Mouse (Mus musculus) lung, adult 18-20 months (tissue): ENCODE data around the gene Mycbp.
A peak's percentile ranks its signal among the peaks of the same experiment; 100 is the strongest.
"Not testable (repeated sequence)": the region's sequence is repeated elsewhere in the genome, so short reads cannot be mapped to it uniquely, and the experiment has no call there.

Experiments used
- DNase-seq, 2 experiments: peaks; one replicate each; pipeline ENCODE4 v3.0.0; 2022; ENCODE audit warnings: mixed read lengths in 2 of 2

Gene Mycbp

DNA sequence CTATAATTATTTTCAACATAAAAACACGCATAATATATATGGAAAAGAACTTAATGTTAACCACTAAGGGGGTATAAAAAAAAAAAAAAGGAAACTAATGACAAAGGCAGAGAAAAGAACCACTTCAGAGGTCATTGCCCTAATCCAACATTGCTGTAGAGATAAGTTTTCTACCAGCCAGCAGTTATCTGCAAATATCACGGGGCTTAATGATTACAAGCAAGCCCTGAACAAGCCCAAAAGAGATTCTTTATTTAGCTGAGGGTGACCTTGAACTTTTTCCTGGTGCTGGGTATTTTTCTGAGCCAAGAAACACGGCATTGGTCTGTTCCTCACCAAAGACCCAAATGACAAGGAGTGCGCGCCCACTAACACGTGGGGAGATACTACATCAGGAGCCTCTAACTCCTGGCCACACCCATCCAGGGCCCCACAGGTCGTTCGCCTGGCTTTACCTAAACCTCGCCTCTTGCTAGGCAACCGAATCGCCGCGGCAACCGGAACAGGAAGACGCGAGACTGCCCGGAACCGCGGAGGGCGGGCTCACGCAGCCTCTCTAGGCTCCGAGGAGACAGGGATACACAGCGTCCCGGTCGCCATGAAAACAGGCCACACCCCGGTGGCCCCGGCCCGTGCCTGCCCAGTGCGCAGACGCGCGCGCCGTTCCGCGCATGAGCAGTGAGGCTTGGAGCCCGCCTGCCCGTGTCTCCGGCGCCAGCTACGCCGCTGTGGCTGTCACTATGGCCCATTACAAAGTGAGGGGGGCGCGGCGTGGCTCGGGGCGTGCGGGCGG lies at the start of gene Mycbp:
Mycbp (plus strand) TSS at position 500 of the 793 bp plus-strand sequence.
- peak; percentile 98 to 99 for DNase-seq

DNA sequence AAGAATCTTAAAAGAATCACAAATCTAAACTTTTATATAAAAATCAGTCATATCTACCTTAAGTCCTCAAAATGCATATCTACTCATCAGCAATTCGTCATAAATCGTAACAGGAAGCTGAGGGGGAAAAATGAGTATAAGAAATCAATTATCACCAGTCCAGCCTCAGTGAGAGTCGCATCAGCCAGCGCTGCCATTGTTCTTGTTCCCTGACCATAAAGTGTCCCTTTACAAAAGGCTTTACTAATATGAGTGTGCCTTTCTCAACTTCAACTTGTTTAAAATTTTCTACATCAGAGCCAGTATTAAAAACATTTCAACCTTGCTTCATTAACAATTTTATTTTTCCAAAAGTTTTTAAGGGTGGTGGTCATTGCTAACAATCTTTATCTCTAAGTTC lies 47.7 kb upstream of the Mycbp start:
- DNase-seq: no peak

DNA sequence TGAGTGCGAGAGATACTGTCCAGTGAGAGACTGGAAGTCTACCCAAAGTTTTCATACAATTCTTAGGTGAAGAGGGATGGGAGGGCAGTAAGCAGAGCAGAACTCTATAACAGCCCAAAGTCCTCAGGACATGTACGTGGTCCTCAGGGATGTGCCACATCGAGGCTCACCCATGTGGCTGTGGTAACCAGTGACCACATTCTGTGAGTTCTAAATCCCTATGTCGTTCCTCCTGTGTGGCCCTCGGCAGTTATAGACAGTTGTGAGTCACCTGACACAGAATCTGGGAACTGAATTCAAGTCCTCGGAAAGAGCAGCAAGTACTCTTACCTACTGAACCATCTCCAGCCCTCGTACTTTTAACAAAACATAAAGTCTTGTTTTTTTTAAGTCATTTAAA lies 46.5 kb upstream of the Mycbp start:
- DNase-seq: no peak

- DNase-seq: no peak
These were observed 45.3 kb upstream of the Mycbp start, which contains the start of gene 4933427I04Rik for GRCm38 (mm10) chr4:123859379-123859778. Gene 4933427I04Rik, plus strand, starts transcription at chr4:123859679.

- no peak for DNase-seq
These were observed 44.8 kb upstream of the Mycbp start for GRCm38 (mm10) chr4:123859803-123860202.

- DNase-seq: no peak
These were observed 44.0 kb upstream of the Mycbp start for GRCm38 (mm10) chr4:123860621-123861020.

DNA sequence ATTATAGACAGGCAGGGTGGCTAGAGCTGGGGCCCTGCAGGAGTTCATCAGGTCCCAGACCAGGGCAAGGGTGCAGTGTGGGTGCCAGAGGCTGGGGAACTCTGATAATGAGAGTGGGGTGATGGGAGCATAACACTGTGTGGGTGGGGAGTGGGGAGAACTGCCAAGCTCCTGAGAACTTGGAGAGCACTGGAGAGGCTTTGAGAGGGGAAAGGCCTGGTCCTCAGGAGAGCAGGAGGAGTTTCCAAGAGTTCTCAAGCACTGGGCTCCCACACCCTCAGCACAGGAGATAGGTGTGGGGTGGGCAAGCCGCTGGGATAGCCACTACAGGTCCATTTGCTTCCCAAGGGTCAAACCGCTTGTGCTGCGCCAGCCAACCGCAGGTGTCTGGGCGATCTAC lies 10.9 kb upstream of the Mycbp start:
- DNase-seq: peak; percentile 86 to 89

DNA sequence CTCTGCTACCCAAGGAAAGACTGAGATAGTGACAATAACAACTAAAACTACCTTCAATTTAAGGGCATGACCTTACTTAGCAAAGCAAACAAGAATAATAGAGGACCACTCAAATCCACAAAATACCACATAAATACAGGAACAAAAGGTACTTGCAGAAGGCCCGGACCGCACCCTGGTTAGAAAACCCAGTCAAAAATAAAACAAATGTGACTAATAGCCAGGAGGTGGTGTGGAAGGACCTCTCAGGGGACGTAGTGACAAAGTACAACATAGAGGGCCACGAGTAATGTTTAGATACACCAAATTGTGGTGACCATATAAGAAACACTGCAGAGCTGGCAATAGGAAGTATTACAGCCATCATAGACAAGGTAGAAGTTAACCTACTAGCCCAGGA lies 10.3 kb upstream of the Mycbp start:
- DNase-seq: peak in 1 of 2 experiments; percentile 42

GRCm38 (mm10) chr4:123898696-123899095 lies 5.9 kb upstream of the Mycbp start:
- DNase-seq: peak; percentile 16 to 38

- DNase-seq: no peak
These were observed 1.2 kb upstream of the Mycbp start for GRCm38 (mm10) chr4:123903432-123903831.

DNA sequence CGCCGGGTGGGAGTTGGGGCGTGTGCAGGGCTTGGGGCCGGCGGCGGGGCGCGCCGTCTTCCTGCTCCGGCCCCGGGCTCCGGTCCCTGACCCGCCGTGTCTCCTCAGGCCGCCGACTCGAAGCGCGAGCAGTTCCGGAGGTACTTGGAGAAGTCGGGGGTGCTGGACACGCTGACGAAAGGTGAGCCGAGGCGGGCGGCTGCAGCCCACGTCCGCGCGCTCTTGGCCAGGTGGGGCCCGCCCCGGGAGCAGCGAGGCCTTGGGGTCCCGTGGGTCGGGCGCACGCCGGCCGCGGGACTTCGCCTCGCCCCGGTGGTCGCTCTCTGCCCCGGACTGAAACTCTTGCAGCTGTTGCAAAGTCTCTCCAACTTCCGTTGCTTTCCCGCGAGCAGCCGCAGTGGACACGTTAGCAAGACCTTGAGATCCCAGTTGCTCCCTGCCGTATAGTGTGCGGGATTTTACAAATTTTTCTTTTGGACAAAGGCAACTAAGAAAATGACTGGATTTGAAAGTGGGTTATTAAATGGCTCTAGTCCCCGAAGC lies 565 bp downstream of the Mycbp start:
- DNase-seq: no peak

DNA sequence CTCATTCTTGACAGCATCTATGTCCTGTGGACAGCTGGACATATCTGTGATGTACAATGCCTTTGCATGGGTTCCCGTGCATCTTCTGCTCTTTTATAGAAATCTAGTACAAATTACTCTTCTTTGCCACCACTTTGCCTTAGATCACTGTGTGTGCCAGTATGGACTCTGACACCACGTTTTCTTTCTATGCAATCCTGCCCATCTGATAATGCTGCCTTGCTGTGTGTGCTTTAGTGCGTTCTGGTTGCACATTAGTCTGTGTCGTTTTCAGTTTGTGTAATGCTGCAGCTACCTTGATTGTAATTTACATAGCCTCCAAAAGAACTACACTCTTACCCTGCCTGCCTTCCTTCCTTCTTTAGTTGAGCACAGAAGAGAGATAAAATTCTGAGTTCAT lies 6.9 kb downstream of the Mycbp start:
- DNase-seq: no peak

DNA sequence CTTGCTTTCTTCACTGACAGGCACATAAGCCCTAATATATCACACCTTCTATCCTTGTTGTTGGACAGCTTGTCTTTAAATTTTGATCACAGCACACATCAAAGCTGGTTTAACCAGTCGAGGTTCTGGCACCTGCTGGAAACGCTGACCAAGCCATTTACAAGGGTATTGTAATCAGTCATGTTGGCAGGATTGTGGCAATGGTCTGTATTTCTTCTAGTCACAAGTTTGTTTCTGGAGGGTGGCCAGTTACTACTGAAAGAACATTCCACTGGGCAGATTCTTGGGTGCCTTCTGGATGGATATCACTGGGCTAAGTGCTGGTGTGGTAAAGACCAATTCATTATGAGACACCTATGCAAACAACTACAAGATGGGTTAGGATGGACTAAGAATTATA lies 7.8 kb downstream of the Mycbp start:
- no peak for DNase-seq

GRCm38 (mm10) chr4:123916748-123917547 lies 12.3 kb downstream of the Mycbp start, which contains the start of gene Rragc:
Gene Rragc, plus strand, starts transcription at chr4:123917446.
- DNase-seq: peak; percentile 100

GRCm38 (mm10) chr4:123917548-123918140 lies 13.0 kb downstream of the Mycbp start, which contains the start of gene 4930535I16Rik:
Gene 4930535I16Rik, minus strand, starts transcription at chr4:123918022.
- peak; percentile 37 to 47 for DNase-seq

GRCm38 (mm10) chr4:123918851-123919250 lies 14.2 kb downstream of the Mycbp start:
- no peak for DNase-seq

- peak; percentile 8 to 12 for DNase-seq
These were observed 16.5 kb downstream of the Mycbp start for GRCm38 (mm10) chr4:123921055-123921565.

DNA sequence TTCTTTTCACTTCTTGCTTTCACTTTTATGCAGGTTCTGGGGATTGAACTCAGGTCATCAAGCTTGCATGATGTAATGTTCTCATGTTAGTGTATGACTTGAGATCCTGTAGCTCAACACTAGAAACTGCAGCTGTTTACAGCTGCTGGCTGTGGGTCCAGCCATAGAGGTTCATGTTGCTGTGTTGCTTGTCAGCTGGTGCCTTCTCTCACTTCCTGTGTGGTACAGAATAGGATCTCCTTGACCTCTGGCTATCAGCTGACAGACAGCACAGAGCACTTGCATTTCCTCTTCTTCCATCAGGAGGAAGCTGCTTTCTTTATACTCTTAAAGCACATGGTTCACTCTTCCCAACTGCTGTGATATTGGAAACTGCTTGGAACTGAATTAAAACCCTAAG lies 23.3 kb downstream of the Mycbp start:
- peak; percentile 10 to 16 for DNase-seq

DNA sequence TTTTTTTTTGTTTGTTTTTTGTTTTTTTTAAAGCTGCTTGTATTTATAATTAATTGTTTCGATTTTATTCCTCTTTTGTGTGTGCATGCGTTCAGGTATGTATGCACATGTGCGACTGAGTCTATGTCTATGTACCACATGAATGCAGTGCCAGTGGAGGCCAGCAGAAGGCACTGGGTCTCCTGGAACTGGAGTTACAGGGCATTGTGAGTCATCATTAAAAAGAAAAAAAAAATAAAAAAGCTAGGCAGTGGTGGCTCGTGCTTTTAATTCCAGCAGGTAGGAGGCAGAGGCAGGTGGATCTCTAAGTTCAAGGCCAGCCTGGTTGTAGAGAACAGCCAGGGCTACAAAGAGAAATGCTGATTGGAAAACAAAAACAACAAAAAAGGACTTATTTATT lies 25.4 kb downstream of the Mycbp start:
- no peak for DNase-seq

DNA sequence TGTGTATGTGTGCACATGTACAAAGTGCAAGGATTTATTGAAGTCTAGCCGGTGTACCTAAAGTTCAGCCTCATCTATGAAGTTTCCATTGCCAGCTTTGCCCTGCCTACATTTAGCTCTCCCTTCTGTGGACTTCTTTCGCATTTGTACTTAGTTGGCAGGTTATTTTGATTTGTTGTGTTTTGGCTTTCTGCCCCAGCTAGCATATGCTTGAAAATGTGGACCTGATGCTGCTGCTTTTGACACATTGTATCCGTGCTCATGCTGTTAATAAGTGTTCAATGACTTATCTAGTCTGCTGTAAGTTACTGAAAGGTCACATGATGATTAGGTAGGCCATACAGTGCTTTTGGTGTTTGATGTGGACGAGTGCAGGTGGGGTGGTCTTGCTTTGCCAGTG lies 29.7 kb downstream of the Mycbp start:
- no peak for DNase-seq

DNA sequence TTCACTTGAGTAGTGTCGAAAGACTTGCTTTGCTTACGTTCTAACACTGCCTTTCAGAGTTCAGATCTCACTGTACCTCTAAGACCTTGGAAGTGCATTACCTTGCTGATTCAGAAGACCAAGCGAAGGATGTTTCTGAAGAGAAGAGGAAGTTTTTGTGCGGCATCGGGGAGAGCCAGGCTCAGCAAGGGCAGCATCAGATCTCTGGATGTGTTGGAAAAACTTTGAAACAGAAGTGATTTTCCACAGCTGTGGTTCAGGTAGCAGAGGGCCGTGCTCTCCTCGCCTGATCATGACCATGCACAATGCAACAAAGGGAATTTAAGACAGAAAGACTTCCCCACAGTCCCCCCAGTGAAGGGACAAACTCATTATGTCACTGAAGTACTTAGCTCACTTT lies 31.4 kb downstream of the Mycbp start:
- no peak for DNase-seq

DNA sequence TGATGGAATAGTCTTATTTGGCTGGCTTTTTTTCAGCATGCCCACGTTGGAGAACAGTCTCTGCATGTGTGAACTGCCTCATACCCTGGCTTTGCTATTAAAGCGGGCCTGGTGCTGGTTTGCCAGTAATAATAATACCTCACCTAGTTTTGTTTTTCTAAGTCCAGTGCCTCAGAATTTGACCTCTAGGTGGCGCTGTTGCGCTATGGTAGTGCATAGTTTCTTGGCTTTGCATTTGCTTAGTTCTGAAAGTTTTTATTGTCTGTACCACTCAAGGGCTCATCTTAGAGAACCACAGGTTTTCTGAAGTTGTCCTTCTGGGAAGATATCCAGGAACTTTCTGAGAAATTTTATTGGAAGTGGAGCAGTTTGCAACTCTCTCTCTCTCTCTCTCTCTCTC lies 35.2 kb downstream of the Mycbp start:
- DNase-seq: peak; percentile 49 to 55

DNA sequence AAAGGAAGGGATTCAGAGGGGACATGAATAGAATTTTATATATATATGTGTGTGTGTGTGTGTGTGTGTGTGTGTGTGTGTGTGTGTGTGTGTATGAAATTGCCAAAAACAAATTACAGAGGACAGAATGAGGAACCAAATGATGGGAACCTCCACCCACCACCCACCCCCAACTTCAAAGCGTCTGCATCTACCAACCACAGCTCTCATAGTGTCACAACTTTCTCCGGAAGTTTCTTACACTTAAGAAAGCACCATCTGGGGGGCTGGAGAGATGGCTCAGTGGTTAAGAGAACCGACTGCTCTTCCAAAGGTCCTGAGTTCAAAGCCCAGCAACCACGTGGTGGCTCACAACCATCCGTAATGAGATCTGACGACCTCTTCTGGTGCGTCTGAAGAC lies 36.2 kb downstream of the Mycbp start:
- DNase-seq: not testable (repeated sequence)
